Mouse (Mus musculus): ENCODE data around the gene Kcnj1. TPM values are rescaled to one million over a fixed set of nuclear protein-coding genes. Genes with fewer than 3 reads are reported as not detected.

The Kcnj1 gene
- polyA plus RNA-seq, 1 experiment, result 0.03 TPM

DNA sequence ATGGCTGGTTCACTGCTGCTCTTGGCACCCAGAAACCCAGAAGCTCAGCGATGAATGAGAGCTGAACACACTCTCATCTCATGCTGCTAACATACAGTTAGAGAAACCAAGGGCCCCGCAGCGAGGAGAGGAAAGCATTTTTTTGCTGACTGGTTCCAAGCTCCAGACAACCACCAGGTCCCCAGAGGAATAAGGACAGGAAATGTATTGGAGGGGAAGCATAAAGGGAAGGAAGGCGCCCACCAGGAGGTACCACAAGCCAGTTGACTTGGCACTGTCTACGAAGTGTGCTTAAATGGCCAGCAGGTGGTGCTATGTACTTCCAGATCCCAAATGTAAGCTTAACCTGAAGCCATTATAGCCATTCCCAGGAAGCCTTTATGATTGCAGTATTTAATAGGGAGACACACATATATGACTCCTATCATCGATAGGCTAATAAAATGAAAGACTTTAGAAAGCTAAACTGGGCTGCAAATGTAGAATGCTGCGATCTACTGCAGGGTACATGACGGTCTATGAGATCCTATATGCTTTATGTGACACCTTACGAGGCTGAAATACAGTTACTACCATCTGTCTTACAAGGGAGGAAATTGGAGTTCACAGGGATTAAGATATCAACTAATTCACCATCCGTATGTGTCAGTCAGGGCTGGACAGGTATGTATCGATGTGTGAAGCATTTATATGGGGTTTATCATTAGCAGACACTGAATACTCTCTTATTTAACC lies 33.1 kb downstream of the Kcnj1 start:
- Histone ChIP-seq H3K4me1 (replicated peaks; ENCODE audit: control insufficient read depth, insufficient read depth, low read length) (peaks cover 8% of the 10 kb centered on the region), H3K36me3 (ENCODE audit: control insufficient read depth, insufficient read depth, low read length) (no peaks in the 10 kb centered on the region), H3K4me3 (ENCODE audit: control insufficient read depth, insufficient read depth, low read length) (no peak overlapping the region), H3K27ac (ENCODE audit: control insufficient read depth, insufficient read depth, low read length) (no peak overlapping the region), H3K27me3 (ENCODE audit: control insufficient read depth, insufficient read depth, low read length) (peaks cover 11% of the 10 kb centered on the region)
- TF ChIP-seq POLR2A (IDR thresholded peaks at IDR 0.05; ENCODE audit: control insufficient read depth, extremely low read depth, insufficient read depth, low read length, poor library complexity) (no peak), CTCF (IDR thresholded peaks at IDR 0.05; ENCODE audit: borderline replicate concordance, control insufficient read depth, extremely low read depth, insufficient read depth, low read length, poor library complexity) (no peak)
- WGBS, result 45% methylated on average over 11 of the region's 11 CpGs
- peak; percentile 68 for DNase-seq

DNA sequence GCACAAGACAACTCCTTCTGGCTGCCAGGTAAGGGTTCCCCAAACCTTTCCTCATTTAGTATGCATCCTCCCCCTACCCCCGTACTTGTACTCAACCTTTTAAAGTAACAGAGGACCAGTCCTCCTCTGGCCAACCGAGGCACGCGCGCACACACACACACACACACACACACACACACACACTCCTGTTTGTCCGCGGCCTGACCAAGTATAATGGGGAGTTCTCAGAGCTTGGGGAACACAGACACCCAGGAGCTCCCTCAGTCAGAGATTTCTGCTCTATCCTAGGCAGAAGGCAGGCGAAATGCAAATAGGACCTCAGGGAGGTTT lies 36.4 kb downstream of the Kcnj1 start:
- no peak for DNase-seq
- Histone ChIP-seq H3K4me3 (ENCODE audit: control insufficient read depth, insufficient read depth, low read length) (no peak overlapping the region), H3K27ac (ENCODE audit: control insufficient read depth, insufficient read depth, low read length) (no peak overlapping the region), H3K27me3 (ENCODE audit: control insufficient read depth, insufficient read depth, low read length) (peaks cover 11% of the 10 kb centered on the region), H3K36me3 (ENCODE audit: control insufficient read depth, insufficient read depth, low read length) (no peaks in the 10 kb centered on the region), H3K4me1 (replicated peaks; ENCODE audit: control insufficient read depth, insufficient read depth, low read length) (peaks cover 8% of the 10 kb centered on the region)
- no peak for TF ChIP-seq POLR2A (IDR thresholded peaks at IDR 0.05; ENCODE audit: control insufficient read depth, extremely low read depth, insufficient read depth, low read length, poor library complexity)
- no peak for TF ChIP-seq CTCF (IDR thresholded peaks at IDR 0.05; ENCODE audit: borderline replicate concordance, control insufficient read depth, extremely low read depth, insufficient read depth, low read length, poor library complexity)
- WGBS, result 71% methylated on average over 8 of the region's 8 CpGs

DNA sequence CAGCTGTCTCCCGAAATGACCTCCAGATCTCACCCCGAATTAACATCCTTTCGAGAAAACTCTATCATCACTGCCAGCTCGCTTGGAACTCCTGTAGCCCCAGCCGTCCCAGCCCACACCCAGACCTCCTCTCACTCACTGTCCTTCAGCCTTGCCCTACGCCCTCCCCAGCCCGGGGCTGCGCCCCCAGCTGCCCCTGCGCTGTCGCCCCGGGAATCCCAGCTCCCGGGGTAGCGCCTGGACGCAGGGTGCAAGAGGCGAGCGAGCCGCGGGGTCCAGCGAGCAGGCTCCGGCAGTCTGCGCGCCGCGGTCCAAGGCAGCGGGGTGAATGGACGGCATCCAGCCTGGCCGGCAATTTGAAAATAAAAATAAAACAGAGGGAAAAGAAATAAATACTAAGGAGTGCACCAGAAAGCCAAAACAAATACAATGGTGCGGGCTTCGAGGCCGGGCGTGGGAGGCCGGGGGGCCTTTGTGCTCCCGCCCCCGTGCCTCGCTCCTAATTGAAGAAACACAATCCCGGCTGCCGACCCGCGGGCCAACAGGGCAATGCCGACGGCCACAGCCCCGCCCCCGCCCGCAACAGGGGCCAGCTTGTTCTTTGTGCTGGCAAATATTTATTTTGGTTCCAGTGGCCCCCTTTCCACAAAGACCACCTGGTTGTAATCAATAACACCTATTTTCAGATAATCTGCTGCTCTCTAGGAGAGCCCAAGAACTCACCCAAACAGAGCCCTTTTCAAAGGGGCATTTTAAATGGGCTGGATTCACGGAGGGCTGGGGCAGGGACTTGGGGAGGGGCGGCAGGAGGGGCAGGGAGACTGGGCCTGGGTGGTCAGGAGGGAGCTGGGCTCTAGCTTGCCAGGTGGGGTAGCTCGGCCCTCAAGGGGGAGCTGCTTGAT lies 37.0 kb downstream of the Kcnj1 start:
- peaks cover 8% of the 10 kb centered on the region for H3K4me1 ChIP-seq (replicated peaks; ENCODE audit: control insufficient read depth, insufficient read depth, low read length)
- H3K27me3 ChIP-seq (ENCODE audit: control insufficient read depth, insufficient read depth, low read length), result peaks cover 11% of the 10 kb centered on the region
- TF ChIP-seq POLR2A (IDR thresholded peaks at IDR 0.05; ENCODE audit: control insufficient read depth, extremely low read depth, insufficient read depth, low read length, poor library complexity) (no peak), CTCF (IDR thresholded peaks at IDR 0.05; ENCODE audit: borderline replicate concordance, control insufficient read depth, extremely low read depth, insufficient read depth, low read length, poor library complexity) (no peak)
- WGBS, result 10% methylated on average over 47 of the region's 47 CpGs
- no peak overlapping the region for H3K27ac ChIP-seq (ENCODE audit: control insufficient read depth, insufficient read depth, low read length)
- no peak for DNase-seq
- H3K36me3 ChIP-seq (ENCODE audit: control insufficient read depth, insufficient read depth, low read length), result no peaks in the 10 kb centered on the region
- peak overlapping the region; percentile 26 for H3K4me3 ChIP-seq (ENCODE audit: control insufficient read depth, insufficient read depth, low read length)

DNA sequence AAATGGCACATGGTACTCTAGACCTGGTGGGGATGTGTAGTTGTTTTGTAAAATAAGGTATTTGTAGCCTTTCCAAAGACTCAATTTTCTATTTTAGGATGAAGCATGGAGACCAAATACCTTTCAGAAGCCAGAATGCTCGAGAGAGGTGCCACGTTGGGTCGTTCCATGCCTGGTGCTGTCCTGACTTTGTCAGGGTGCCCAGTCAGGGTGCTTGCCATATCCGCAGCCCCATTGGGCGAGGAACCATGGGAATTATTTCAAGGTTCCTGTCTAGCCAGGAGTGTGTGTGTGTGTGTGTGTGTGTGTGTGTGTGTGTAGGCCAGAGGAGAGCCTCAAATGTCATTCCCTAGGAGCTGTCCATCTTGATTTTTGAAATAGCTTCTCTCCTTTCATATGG lies 38.4 kb downstream of the Kcnj1 start:
- H3K4me3 ChIP-seq (ENCODE audit: control insufficient read depth, insufficient read depth, low read length), result no peak overlapping the region
- TF ChIP-seq POLR2A (IDR thresholded peaks at IDR 0.05; ENCODE audit: control insufficient read depth, extremely low read depth, insufficient read depth, low read length, poor library complexity), result no peak
- no peak for TF ChIP-seq CTCF (IDR thresholded peaks at IDR 0.05; ENCODE audit: borderline replicate concordance, control insufficient read depth, extremely low read depth, insufficient read depth, low read length, poor library complexity)
- no peak for DNase-seq
- peaks cover 11% of the 10 kb centered on the region for H3K27me3 ChIP-seq (ENCODE audit: control insufficient read depth, insufficient read depth, low read length)
- WGBS, result 95% methylated on average over 5 of the region's 5 CpGs
- no peaks in the 10 kb centered on the region for H3K36me3 ChIP-seq (ENCODE audit: control insufficient read depth, insufficient read depth, low read length)
- H3K27ac ChIP-seq (ENCODE audit: control insufficient read depth, insufficient read depth, low read length), result no peak overlapping the region
- peaks cover 5% of the 10 kb centered on the region for H3K4me1 ChIP-seq (replicated peaks; ENCODE audit: control insufficient read depth, insufficient read depth, low read length)

DNA sequence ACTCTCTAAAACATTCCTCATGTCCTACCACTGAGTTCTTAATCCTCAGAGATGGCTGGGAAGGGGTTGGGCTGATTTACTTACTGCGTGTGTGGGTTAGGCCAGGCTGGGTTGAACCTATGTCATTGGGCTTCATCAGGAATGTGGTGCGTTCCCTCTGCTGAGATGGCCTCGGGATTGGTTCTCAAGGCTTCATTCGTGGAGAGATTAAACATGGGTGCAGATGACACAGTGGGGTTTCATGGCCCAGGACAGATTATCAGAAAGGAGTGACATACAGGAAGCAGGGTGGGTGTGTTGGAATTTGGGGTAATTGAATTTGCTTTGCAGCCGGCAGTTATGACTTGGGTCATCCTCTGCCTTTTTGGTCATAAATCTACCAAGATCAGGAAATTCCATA lies 39.2 kb downstream of the Kcnj1 start:
- no peak overlapping the region for H3K27ac ChIP-seq (ENCODE audit: control insufficient read depth, insufficient read depth, low read length)
- H3K36me3 ChIP-seq (ENCODE audit: control insufficient read depth, insufficient read depth, low read length), result no peaks in the 10 kb centered on the region
- peaks cover 11% of the 10 kb centered on the region for H3K27me3 ChIP-seq (ENCODE audit: control insufficient read depth, insufficient read depth, low read length)
- WGBS, result 94% methylated on average over 5 of the region's 5 CpGs
- TF ChIP-seq CTCF (IDR thresholded peaks at IDR 0.05; ENCODE audit: borderline replicate concordance, control insufficient read depth, extremely low read depth, insufficient read depth, low read length, poor library complexity) (no peak), POLR2A (IDR thresholded peaks at IDR 0.05; ENCODE audit: control insufficient read depth, extremely low read depth, insufficient read depth, low read length, poor library complexity) (no peak)
- no peak overlapping the region for H3K4me3 ChIP-seq (ENCODE audit: control insufficient read depth, insufficient read depth, low read length)
- DNase-seq, result no peak
- peaks cover 5% of the 10 kb centered on the region for H3K4me1 ChIP-seq (replicated peaks; ENCODE audit: control insufficient read depth, insufficient read depth, low read length)

GRCm38 (mm10) chr9:32412836-32413580 lies 40.7 kb downstream of the Kcnj1 start:
- H3K4me3 ChIP-seq (ENCODE audit: control insufficient read depth, insufficient read depth, low read length), result no peak overlapping the region
- 91% methylated on average over 10 of the region's 10 CpGs for WGBS
- no peaks in the 10 kb centered on the region for H3K36me3 ChIP-seq (ENCODE audit: control insufficient read depth, insufficient read depth, low read length)
- H3K27ac ChIP-seq (ENCODE audit: control insufficient read depth, insufficient read depth, low read length), result no peak overlapping the region
- DNase-seq, result no peak
- peaks cover 5% of the 10 kb centered on the region for H3K4me1 ChIP-seq (replicated peaks; ENCODE audit: control insufficient read depth, insufficient read depth, low read length)
- peaks cover 11% of the 10 kb centered on the region for H3K27me3 ChIP-seq (ENCODE audit: control insufficient read depth, insufficient read depth, low read length)
- TF ChIP-seq CTCF (IDR thresholded peaks at IDR 0.05; ENCODE audit: borderline replicate concordance, control insufficient read depth, extremely low read depth, insufficient read depth, low read length, poor library complexity), result no peak
- TF ChIP-seq POLR2A (IDR thresholded peaks at IDR 0.05; ENCODE audit: control insufficient read depth, extremely low read depth, insufficient read depth, low read length, poor library complexity), result no peak

All from thymus, adult 2 months (tissue).